Mouse (Mus musculus): ENCODE results near the gene Trim10. TPM values are rescaled to one million over a fixed set of nuclear protein-coding genes. Genes with fewer than 3 reads are reported as not detected.

Trim10 gene
- polyA plus RNA-seq, 1 experiment from 2014 or later: 7.3 TPM

- ATAC-seq (ENCODE audit: low FRiP score, low read depth): no peak
- no peak overlapping the region for H3K27ac ChIP-seq (replicated peaks)
- no peak overlapping the region for H3K9ac ChIP-seq (replicated peaks)
- H3K9me3 ChIP-seq: no peaks in the 10 kb centered on the region
- H3K4me2 ChIP-seq (replicated peaks): no peak overlapping the region
- no peaks in the 10 kb centered on the region for H3K36me3 ChIP-seq
- no peaks in the 10 kb centered on the region for H3K4me1 ChIP-seq
- H3K4me3 ChIP-seq: no peak overlapping the region
- H3K27me3 ChIP-seq: no peaks in the 10 kb centered on the region
These were observed 27.7 kb downstream of the Trim10 start for GRCm38 (mm10) chr17:36897065-36897464.

- no peak within 1 kb of the TSS for H3K4me2 ChIP-seq (replicated peaks)
- no peaks in the 10 kb centered on the region for H3K9me3 ChIP-seq
- H3K36me3 ChIP-seq: no peaks in the 10 kb centered on the region
- no peak within 1 kb of the TSS for H3K9ac ChIP-seq (replicated peaks)
- no peak within 1 kb of the TSS for H3K4me3 ChIP-seq
- WGBS: 73% methylated on average over 6 of the region's 6 CpGs
- H3K27ac ChIP-seq (replicated peaks): no peak within 1 kb of the TSS
- H3K4me1 ChIP-seq: no peaks in the 10 kb centered on the region
- ATAC-seq (ENCODE audit: low FRiP score, low read depth): no peak
- no peaks in the 10 kb centered on the region for H3K27me3 ChIP-seq
These were observed 28.3 kb downstream of the Trim10 start, which contains the start of gene Trim31 for GRCm38 (mm10) chr17:36897552-36898205. Gene Trim31 (plus strand): TSS chr17:36898118.

GRCm38 (mm10) chr17:36899376-36899775 lies 30.0 kb downstream of the Trim10 start:
- Histone ChIP-seq H3K27ac (replicated peaks) (no peak overlapping the region), H3K4me3 (no peak overlapping the region), H3K4me1 (no peaks in the 10 kb centered on the region), H3K36me3 (no peaks in the 10 kb centered on the region), H3K4me2 (replicated peaks) (no peak overlapping the region), H3K9me3 (no peaks in the 10 kb centered on the region), H3K27me3 (no peaks in the 10 kb centered on the region), H3K9ac (replicated peaks) (no peak overlapping the region)
- 82% methylated on average over 4 of the region's 4 CpGs for WGBS
- ATAC-seq (ENCODE audit: low FRiP score, low read depth): no peak

GRCm38 (mm10) chr17:36900001-36900400 lies 30.6 kb downstream of the Trim10 start:
- H3K9ac ChIP-seq (replicated peaks): no peak overlapping the region
- no peaks in the 10 kb centered on the region for H3K9me3 ChIP-seq
- H3K27ac ChIP-seq (replicated peaks): no peak overlapping the region
- no peak for ATAC-seq (ENCODE audit: low FRiP score, low read depth)
- no peak overlapping the region for H3K4me2 ChIP-seq (replicated peaks)
- no peaks in the 10 kb centered on the region for H3K36me3 ChIP-seq
- 85% methylated on average over 5 of the region's 5 CpGs for whole genome bisulfite sequencing
- no peaks in the 10 kb centered on the region for H3K27me3 ChIP-seq
- no peak overlapping the region for H3K4me3 ChIP-seq
- H3K4me1 ChIP-seq: no peaks in the 10 kb centered on the region

- H3K9me3 ChIP-seq: no peaks in the 10 kb centered on the region
- no peaks in the 10 kb centered on the region for H3K27me3 ChIP-seq
- no peak overlapping the region for H3K27ac ChIP-seq (replicated peaks)
- H3K4me2 ChIP-seq (replicated peaks): no peak overlapping the region
- H3K36me3 ChIP-seq: no peaks in the 10 kb centered on the region
- ATAC-seq (ENCODE audit: low FRiP score, low read depth): no peak
- no peak overlapping the region for H3K9ac ChIP-seq (replicated peaks)
- no peak overlapping the region for H3K4me3 ChIP-seq
- 38% methylated on average over 1 of the region's 1 CpGs for WGBS
- H3K4me1 ChIP-seq: no peaks in the 10 kb centered on the region
These were observed 31.3 kb downstream of the Trim10 start for GRCm38 (mm10) chr17:36900691-36901090.

- Histone ChIP-seq H3K9me3 (no peaks in the 10 kb centered on the region), H3K27me3 (no peaks in the 10 kb centered on the region), H3K4me1 (no peaks in the 10 kb centered on the region), H3K9ac (replicated peaks) (no peak overlapping the region), H3K27ac (replicated peaks) (no peak overlapping the region), H3K4me3 (no peak overlapping the region), H3K36me3 (no peaks in the 10 kb centered on the region), H3K4me2 (replicated peaks) (no peak overlapping the region)
- WGBS: 78% methylated on average over 3 of the region's 3 CpGs
- ATAC-seq (ENCODE audit: low FRiP score, low read depth): no peak
These were observed 34.3 kb downstream of the Trim10 start for GRCm38 (mm10) chr17:36903651-36904050.

GRCm38 (mm10) chr17:36908235-36908634 lies 38.9 kb downstream of the Trim10 start:
- Histone ChIP-seq H3K4me2 (replicated peaks) (no peak overlapping the region), H3K4me3 (no peak overlapping the region), H3K9me3 (no peaks in the 10 kb centered on the region), H3K36me3 (no peaks in the 10 kb centered on the region), H3K27me3 (no peaks in the 10 kb centered on the region), H3K27ac (replicated peaks) (no peak overlapping the region), H3K4me1 (no peaks in the 10 kb centered on the region), H3K9ac (replicated peaks) (no peak overlapping the region)
- 52% methylated on average over 1 of the region's 1 CpGs for WGBS
- no peak for ATAC-seq (ENCODE audit: low FRiP score, low read depth)

GRCm38 (mm10) chr17:36909802-36910201 lies 40.4 kb downstream of the Trim10 start:
- 62% methylated on average over 4 of the region's 4 CpGs for WGBS
- Histone ChIP-seq H3K9ac (replicated peaks) (no peak overlapping the region), H3K27me3 (no peaks in the 10 kb centered on the region), H3K9me3 (no peaks in the 10 kb centered on the region), H3K4me3 (no peak overlapping the region), H3K4me2 (replicated peaks) (no peak overlapping the region), H3K36me3 (no peaks in the 10 kb centered on the region), H3K4me1 (no peaks in the 10 kb centered on the region), H3K27ac (replicated peaks) (no peak overlapping the region)
- ATAC-seq (ENCODE audit: low FRiP score, low read depth): no peak

- 90% methylated on average over 2 of the region's 2 CpGs for WGBS
- no peak overlapping the region for H3K9ac ChIP-seq (replicated peaks)
- no peak for ATAC-seq (ENCODE audit: low FRiP score, low read depth)
- H3K36me3 ChIP-seq: no peaks in the 10 kb centered on the region
- H3K4me2 ChIP-seq (replicated peaks): no peak overlapping the region
- H3K4me1 ChIP-seq: no peaks in the 10 kb centered on the region
- H3K27me3 ChIP-seq: no peaks in the 10 kb centered on the region; the same call in 1 of the 2 replicates
- H3K4me3 ChIP-seq: no peak overlapping the region
- no peak overlapping the region for H3K27ac ChIP-seq (replicated peaks)
- H3K9me3 ChIP-seq: no peaks in the 10 kb centered on the region
These were observed 42.7 kb downstream of the Trim10 start for GRCm38 (mm10) chr17:36912031-36912430.

- ATAC-seq (ENCODE audit: low FRiP score, low read depth): peak; percentile 58; the same call in 1 of the 2 replicates
- Histone ChIP-seq H3K4me1 (no peaks in the 10 kb centered on the region), H3K4me3 (no peak overlapping the region)
These were observed 44.7 kb downstream of the Trim10 start for GRCm38 (mm10) chr17:36914108-36914507.

GRCm38 (mm10) chr17:36915076-36915475 lies 45.7 kb downstream of the Trim10 start:
- ATAC-seq (ENCODE audit: low FRiP score, low read depth): peak; percentile 49; the same call in 1 of the 2 replicates
- H3K4me3 ChIP-seq: no peak overlapping the region
- 16% methylated on average over 9 of the region's 9 CpGs for WGBS

More at GRCm38 (mm10) chr17:36914108-36914507, 44.7 kb downstream of the Trim10 start:
- H3K9ac ChIP-seq (replicated peaks): no peak overlapping the region
- no peaks in the 10 kb centered on the region; the same call in 1 of the 2 replicates for H3K27me3 ChIP-seq
- no peaks in the 10 kb centered on the region for H3K36me3 ChIP-seq
- 16% methylated on average over 2 of the region's 2 CpGs for whole genome bisulfite sequencing
- no peak overlapping the region for H3K27ac ChIP-seq (replicated peaks)
- no peak overlapping the region for H3K4me2 ChIP-seq (replicated peaks)
- H3K9me3 ChIP-seq: no peaks in the 10 kb centered on the region

GRCm38 (mm10) chr17:36920239-36920638 lies 50.9 kb downstream of the Trim10 start:
- whole genome bisulfite sequencing: 54% methylated on average over 15 of the region's 15 CpGs
- no peak for ATAC-seq (ENCODE audit: low FRiP score, low read depth)
- no peaks in the 10 kb centered on the region for H3K9me3 ChIP-seq
- no peak overlapping the region for H3K27ac ChIP-seq (replicated peaks)
- H3K4me2 ChIP-seq (replicated peaks): no peak overlapping the region
- no peaks in the 10 kb centered on the region; the same call in 1 of the 2 replicates for H3K27me3 ChIP-seq
- no peaks in the 10 kb centered on the region for H3K4me1 ChIP-seq
- no peak overlapping the region for H3K9ac ChIP-seq (replicated peaks)
- H3K4me3 ChIP-seq: no peak overlapping the region
- no peaks in the 10 kb centered on the region for H3K36me3 ChIP-seq

More at GRCm38 (mm10) chr17:36915076-36915475, 45.7 kb downstream of the Trim10 start:
- Histone ChIP-seq H3K9me3 (no peaks in the 10 kb centered on the region), H3K27ac (replicated peaks) (no peak overlapping the region), H3K27me3 (no peaks in the 10 kb centered on the region; the same call in 1 of the 2 replicates), H3K36me3 (no peaks in the 10 kb centered on the region), H3K9ac (replicated peaks) (no peak overlapping the region), H3K4me1 (no peaks in the 10 kb centered on the region), H3K4me2 (replicated peaks) (no peak overlapping the region)

GRCm38 (mm10) chr17:36922715-36923114 lies 53.3 kb downstream of the Trim10 start:
- Histone ChIP-seq H3K9me3 (no peaks in the 10 kb centered on the region), H3K4me1 (no peaks in the 10 kb centered on the region), H3K27me3 (no peaks in the 10 kb centered on the region), H3K9ac (replicated peaks) (no peak overlapping the region), H3K4me3 (no peak overlapping the region), H3K4me2 (replicated peaks) (no peak overlapping the region), H3K36me3 (no peaks in the 10 kb centered on the region), H3K27ac (replicated peaks) (no peak overlapping the region)
- no peak for ATAC-seq (ENCODE audit: low FRiP score, low read depth)
- WGBS: 83% methylated on average over 4 of the region's 4 CpGs
